Mouse (Mus musculus) olfactory bulb, adult 2 months (tissue): Measurements from ENCODE around the gene Zp2. TPM values are rescaled to one million over a fixed set of nuclear protein-coding genes. Genes with fewer than 3 reads are reported as not detected.

Experiments
- H3K27ac ChIP-seq: fragments of 200-500 bp; 2 replicates; pipeline ENCODE4 v1.5.1; 2012; ENCODE audit warnings: low read depth, low read length; ENCODE audit not compliant: insufficient read depth
- H3K4me1 ChIP-seq: fragments of 200-500 bp; 2 replicates; pipeline ENCODE4 v1.6.1; 2012; ENCODE audit warnings: low read length; ENCODE audit not compliant: control insufficient read depth, insufficient read depth
- H3K4me3 ChIP-seq: fragments of 200-500 bp; 2 replicates; pipeline ENCODE4 v1.5.1; 2012; ENCODE audit warnings: mild to moderate bottlenecking, low read depth, low read length, moderate library complexity; ENCODE audit not compliant: insufficient read depth
- CTCF ChIP-seq: fragments of 200-500 bp; IDR thresholded peaks from 2 replicates; pipeline ENCODE4 v1.5.1; 2012; ENCODE audit warnings: low read depth, mild to moderate bottlenecking, low read length, moderate library complexity; ENCODE audit not compliant: insufficient read depth
- POLR2A ChIP-seq: fragments of 200-500 bp; IDR thresholded peaks from 2 replicates; pipeline ENCODE4 v1.6.1; 2012; ENCODE audit warnings: mild to moderate bottlenecking, low read depth, low read length, moderate library complexity; ENCODE audit not compliant: insufficient read depth
- WGBS: fragments of 180-500 bp; shearing (Covaris S2); methylation state at CpG from one replicate; pipeline ENCODE4 v1.1.7; 2018; 5-methylcytosine and 5-hydroxymethylcytosine counted together
- polyA plus RNA-seq: library from polyadenylated mRNA; stranded (reverse); fragments of >200 nt; gene quantifications from 2 replicates; pipeline ENCODE4 v1.2.4, GENCODE M21; 2012; ENCODE audit warnings: low replicate concordance; ENCODE audit not compliant: missing spikeins, insufficient read depth, insufficient read length

The Zp2 gene
- polyA plus RNA-seq, 1 experiment = not detected

DNA sequence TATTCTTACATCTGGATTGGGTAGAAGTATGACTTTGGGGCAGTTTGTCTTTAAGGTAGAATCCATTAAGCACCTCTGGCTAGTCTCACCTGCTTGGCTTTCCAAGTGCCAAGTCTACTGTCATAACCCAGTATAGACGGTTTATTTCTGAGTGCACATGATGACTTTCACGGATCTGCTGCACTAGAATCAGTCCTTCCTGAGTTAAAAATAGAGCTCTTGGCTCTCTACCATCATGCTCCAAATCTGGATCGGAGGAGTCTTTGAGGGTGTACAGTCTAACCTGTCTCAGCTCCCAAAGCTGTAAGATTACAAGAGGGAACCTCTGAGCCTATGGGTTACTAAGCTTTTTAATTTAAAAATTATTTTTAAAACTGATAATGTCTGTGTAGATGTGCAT is 50.9 kb downstream of the Zp2 start:
- Histone ChIP-seq H3K27ac (no peak overlapping the region), H3K4me3 (no peak overlapping the region), H3K4me1 (no peaks in the 10 kb centered on the region; the same call in 1 of the 2 replicates)
- WGBS = 62% methylated on average over 3 of the region's 3 CpGs
- TF ChIP-seq POLR2A (no peak), CTCF (no peak)

DNA sequence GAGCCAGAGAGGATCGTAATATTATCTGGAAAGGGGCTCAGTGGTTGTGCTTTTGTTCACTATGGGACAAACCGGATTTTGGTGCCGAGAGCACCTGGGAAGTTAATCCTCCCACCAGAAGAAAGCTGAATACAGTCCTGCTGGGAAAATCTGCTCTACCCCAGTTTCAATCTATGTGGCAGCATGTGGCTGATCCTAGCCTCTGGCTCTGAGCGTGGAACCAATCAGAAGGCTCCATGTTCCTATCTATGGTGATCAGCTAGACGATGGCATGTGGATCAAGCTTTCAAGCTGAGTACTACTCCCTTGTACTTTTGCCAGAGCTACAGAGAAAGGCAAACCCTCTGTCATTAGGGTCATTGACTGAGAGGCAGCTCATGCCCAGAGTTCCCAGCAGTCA is 52.1 kb downstream of the Zp2 start:
- Histone ChIP-seq H3K27ac (no peak overlapping the region), H3K4me3 (no peak overlapping the region), H3K4me1 (no peaks in the 10 kb centered on the region; the same call in 1 of the 2 replicates)
- TF ChIP-seq POLR2A (no peak), CTCF (no peak)
- 24% methylated on average over 5 of the region's 5 CpGs for WGBS

GRCm38 (mm10) chr7:120080177-120080576 is 64.9 kb downstream of the Zp2 start:
- 58% methylated on average over 3 of the region's 3 CpGs for WGBS
- no peak overlapping the region for H3K27ac ChIP-seq
- H3K4me3 ChIP-seq = no peak overlapping the region
- no peak for TF ChIP-seq POLR2A
- no peak for TF ChIP-seq CTCF
- no peaks in the 10 kb centered on the region for H3K4me1 ChIP-seq

Other genes with a start within 250 kb of the Zp2 start
- not detected in 2 replicates for gene Lyrm1, start 249.4 kb downstream of the Zp2 start, polyA plus RNA-seq
- not detected in 2 replicates for gene Dcun1d3, start 249.0 kb downstream of the Zp2 start, polyA plus RNA-seq
- not detected in 2 replicates for gene Dnah3, start 50.0 kb downstream of the Zp2 start, polyA plus RNA-seq
- gene Tmem159, start 42.9 kb downstream of the Zp2 start, polyA plus RNA-seq = not detected in 2 replicates
- gene Anks4b, start 28.6 kb upstream of the Zp2 start, polyA plus RNA-seq = not detected in 2 replicates
- gene Crym, start 56.8 kb upstream of the Zp2 start, polyA plus RNA-seq = not detected in 2 replicates
- not detected in 2 replicates for gene Abca14, start 58.7 kb upstream of the Zp2 start, polyA plus RNA-seq
- gene Abca15, start 183.4 kb upstream of the Zp2 start, polyA plus RNA-seq = not detected in 2 replicates